Mouse (Mus musculus) layer of hippocampus, adult 18-20 months (tissue): ENCODE results near the gene Sprn. TPM values are rescaled to one million over a fixed set of nuclear protein-coding genes. Genes with fewer than 3 reads are reported as not detected.

Experiments
- DNase-seq, 2 experiments: peaks; one replicate each; pipeline ENCODE4 v3.0.0; 2022; ENCODE audit warnings: low spot score in 2 of 2
- total RNA-seq, 2 experiments: library from RNA; stranded (reverse); gene quantifications; 2 replicates each; pipeline ENCODE4 v1.2.3; 2021

Sprn gene
- total RNA-seq, 2 experiments from 2014 or later = 151 to 156 TPM

DNA sequence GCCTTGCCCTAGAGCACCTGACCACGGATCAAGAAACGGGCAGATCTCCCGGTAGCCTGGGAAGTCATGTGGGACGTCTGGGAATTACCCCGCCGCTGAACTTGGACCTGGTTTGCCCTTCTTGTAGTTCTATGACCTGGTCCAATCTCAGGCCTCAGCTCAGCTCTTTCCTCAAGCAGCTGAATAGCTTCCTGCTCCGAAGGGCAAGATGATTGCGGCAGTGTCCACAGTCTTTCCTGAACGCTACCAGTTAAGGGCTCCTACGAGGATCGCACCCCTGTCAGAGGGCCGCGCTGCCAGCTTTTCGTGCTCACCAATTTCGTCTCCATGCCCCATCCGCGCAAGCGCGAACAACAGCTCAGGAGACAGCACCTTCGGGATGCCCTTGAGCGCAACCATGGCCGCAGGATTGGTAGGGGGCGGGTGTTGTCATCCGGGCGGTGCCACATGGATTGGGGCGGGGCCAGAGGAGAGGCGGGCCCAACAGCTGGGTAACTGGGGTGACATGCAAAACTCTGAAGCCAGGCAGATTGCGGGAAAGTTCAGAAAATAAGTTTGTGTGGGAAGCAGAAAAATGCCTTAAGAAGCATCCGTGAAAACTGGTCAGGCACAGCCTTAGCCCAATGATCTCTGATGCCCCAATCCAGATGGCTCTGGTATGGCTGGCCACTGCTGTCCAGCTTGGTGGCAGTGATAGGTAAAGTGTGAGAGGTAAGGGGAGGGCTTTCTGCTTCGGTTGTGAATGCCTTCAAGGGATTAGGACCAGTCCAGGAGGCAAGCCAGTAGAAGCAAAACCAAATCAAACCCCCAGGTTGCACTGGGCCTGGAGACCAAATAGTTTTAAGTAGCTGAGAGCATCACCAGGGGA is 52.5 kb downstream of the Sprn start, which contains the start of gene Fuom:
TSS of gene Fuom (minus strand) at position 449 of the 868 bp plus-strand sequence.
- DNase-seq = peak; percentile 79 to 86

DNA sequence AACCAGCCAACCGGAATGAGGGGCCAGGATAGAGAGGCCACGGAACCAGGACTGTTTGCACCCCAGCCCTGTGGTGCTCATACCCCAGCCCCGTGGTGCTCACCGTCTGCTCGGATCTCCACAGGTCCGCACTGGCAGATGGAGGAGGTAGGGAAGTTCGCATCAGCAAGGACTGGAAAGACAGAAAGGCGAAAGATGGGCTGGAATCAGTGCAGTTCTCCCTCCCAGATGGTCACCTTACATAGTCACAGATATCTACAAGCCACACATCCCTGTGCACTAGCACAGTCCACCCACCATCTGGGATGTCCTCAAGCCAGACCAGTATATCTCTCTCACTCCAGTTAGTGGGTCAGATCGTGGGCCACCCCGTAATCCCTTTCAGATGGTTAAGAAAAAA is 53.2 kb downstream of the Sprn start:
- DNase-seq = no peak

Other genes with a start within 250 kb of the Sprn start
- not detected for gene Utf1, start 211.1 kb downstream of the Sprn start, total RNA-seq
- gene 6430531B16Rik, start 176.1 kb downstream of the Sprn start, total RNA-seq = 1 to 10 TPM in 1 of 2 experiments, under 1 TPM in 1; 0.99 to 1.5 TPM
- gene Adam8, start 162.3 kb downstream of the Sprn start, total RNA-seq = 1 to 10 TPM; 3.2 to 4.7 TPM
- gene Zfp511, start 118.5 kb downstream of the Sprn start, total RNA-seq = 10 to 100 TPM; 23.8 to 24.2 TPM
- gene Tubgcp2, start 118.2 kb downstream of the Sprn start, total RNA-seq = 10 to 100 TPM; 34.1 to 35.4 TPM
- under 1 TPM in 1 of 2 experiments, not detected in 1; 0.15 TPM for gene Msx3, start 105.8 kb downstream of the Sprn start, total RNA-seq
- gene Caly, start 72.3 kb downstream of the Sprn start, total RNA-seq = 100 to 1,000 TPM; 269 to 293 TPM
- not detected for gene Prap1, start 61.5 kb downstream of the Sprn start, total RNA-seq
- gene Fuom, start 52.4 kb downstream of the Sprn start, total RNA-seq = 10 to 100 TPM; 41.7 to 43.4 TPM
- gene Paox, start 39.1 kb downstream of the Sprn start, total RNA-seq = 1 to 10 TPM; 4.7 to 5.2 TPM
- gene Echs1, start 38.4 kb downstream of the Sprn start, total RNA-seq = 10 to 100 TPM; 63.7 to 66.6 TPM
- 10 to 100 TPM; 20.9 to 27.8 TPM for gene Mtg1, start 17.3 kb downstream of the Sprn start, total RNA-seq
- not detected for gene Olfr522, start 9.9 kb upstream of the Sprn start, total RNA-seq
- gene Olfr523, start 18.3 kb upstream of the Sprn start, total RNA-seq = under 1 TPM in 1 of 2 experiments, not detected in 1; 0.10 TPM
- not detected for gene Olfr524, start 51.1 kb upstream of the Sprn start, total RNA-seq
- gene Cd163l1, start 63.4 kb upstream of the Sprn start, total RNA-seq = under 1 TPM; 0.57 to 0.76 TPM
- gene 5830411N06Rik, start 92.4 kb upstream of the Sprn start, total RNA-seq = under 1 TPM in 1 of 2 experiments, not detected in 1; 0.27 TPM
- not detected for gene Olfr525, start 166.0 kb upstream of the Sprn start, total RNA-seq
- gene Olfr527, start 179.1 kb upstream of the Sprn start, total RNA-seq = not detected
- not detected for gene Olfr60, start 206.8 kb upstream of the Sprn start, total RNA-seq
- not detected for gene Olfr530, start 221.5 kb upstream of the Sprn start, total RNA-seq
- gene Olfr531, start 248.0 kb upstream of the Sprn start, total RNA-seq = not detected